Mouse (Mus musculus): Measurements from ENCODE around the gene Rnase1.

- TF ChIP-seq CTCF (IDR thresholded peaks at IDR 0.05; ENCODE audit: low read depth) (no peak), EP300 (IDR thresholded peaks at IDR 0.05; ENCODE audit: low read depth) (no peak)
These were observed 49.1 kb upstream of the Rnase1 start for GRCm38 (mm10) chr14:51195681-51196080.

Measured in liver, postnatal 0 days (tissue).